Mouse (Mus musculus): Measurements from ENCODE around the gene Gm20906.
"Not testable (repeated sequence)": the region's sequence is repeated elsewhere in the genome, so short reads cannot be mapped to it uniquely, and the experiment has no call there.

Gm20906 gene

DNA sequence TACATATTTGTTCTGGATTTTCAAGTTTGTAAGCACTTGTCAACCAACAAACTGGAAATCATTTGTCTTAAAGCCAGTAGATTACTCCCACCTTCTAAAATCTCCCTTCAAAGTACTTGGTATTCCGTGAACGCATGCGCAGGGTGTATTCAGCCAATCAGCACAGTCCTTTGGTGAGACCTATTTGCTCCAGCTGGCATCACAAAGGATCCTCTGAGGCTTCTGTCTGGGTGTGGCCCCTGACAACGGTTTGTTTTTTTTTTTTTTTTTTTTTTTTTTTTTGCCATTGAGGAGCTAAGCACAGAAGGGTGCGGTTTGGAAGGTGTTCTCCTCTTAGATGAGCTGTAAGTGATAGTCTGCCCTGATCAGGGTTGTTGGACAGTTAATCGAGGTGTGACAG, at the start of gene Gm20906:
TSS of gene Gm20906 (plus strand) at position 301 of the 400 bp plus-strand sequence.
- DNase-seq (ENCODE audit: low spot score) = not testable (repeated sequence)

Data from embryo, embryonic 10.5 days (tissue).